Mouse (Mus musculus) neural tube, embryonic 12.5 days (tissue): Measurements from ENCODE around the gene Chuk. TPM values are rescaled to one million over a fixed set of nuclear protein-coding genes. Genes with fewer than 3 reads are reported as not detected.

Experiments used
- ATAC-seq: fragments of 200-750 bp; cut with Nextera tagmentation; 2 replicates; pipeline ENCODE4 v1.8.0; 2017; ENCODE audit warnings: low read depth, mild to moderate bottlenecking, moderate TSS enrichment, moderate library complexity; ENCODE audit not compliant: low FRiP score
- H3K27ac ChIP-seq: fragments of 300-500 bp; sonication (generic); 2 replicates; pipeline ENCODE4 v1.5.1; 2016
- H3K27me3 ChIP-seq: fragments of 300-500 bp; sonication (generic); replicated peaks from 2 replicates; pipeline ENCODE4 v1.6.1; 2016; ENCODE audit warnings: mild to moderate bottlenecking
- H3K36me3 ChIP-seq: fragments of 300-500 bp; sonication (generic); 2 replicates; pipeline ENCODE4 v1.6.1; 2016; ENCODE audit warnings: mild to moderate bottlenecking
- H3K4me1 ChIP-seq: fragments of 300-500 bp; sonication (generic); 2 replicates; pipeline ENCODE4 v1.6.1; 2016
- H3K4me2 ChIP-seq: fragments of 300-500 bp; sonication (generic); replicated peaks from 2 replicates; pipeline ENCODE4 v1.6.1; 2016; ENCODE audit warnings: mild to moderate bottlenecking
- H3K4me3 ChIP-seq: fragments of 300-500 bp; sonication (generic); 2 replicates; pipeline ENCODE4 v1.5.1; 2016
- H3K9ac ChIP-seq: fragments of 300-500 bp; sonication (generic); 2 replicates; pipeline ENCODE4 v1.6.1; 2016; ENCODE audit warnings: mild to moderate bottlenecking
- H3K9me3 ChIP-seq: fragments of 300-500 bp; sonication (generic); 2 replicates; pipeline ENCODE4 v1.6.1; 2016; ENCODE audit warnings: mild to moderate bottlenecking
- WGBS: fragments of 180-500 bp; shearing (Covaris S2); methylation state at CpG from one replicate; pipeline ENCODE4 v1.1.7; 2016; 5-methylcytosine and 5-hydroxymethylcytosine counted together
- polyA plus RNA-seq: library from polyadenylated mRNA; unstranded; fragments of >200 nt; fragmentation: Nextera tagmentation; extraction: Ambion mirVana; gene quantifications from 2 replicates; pipeline ENCODE4 v1.2.1, GENCODE M21; 2016

Gene Chuk
- polyA plus RNA-seq, 1 experiment from 2014 or later: 69.1 TPM

DNA sequence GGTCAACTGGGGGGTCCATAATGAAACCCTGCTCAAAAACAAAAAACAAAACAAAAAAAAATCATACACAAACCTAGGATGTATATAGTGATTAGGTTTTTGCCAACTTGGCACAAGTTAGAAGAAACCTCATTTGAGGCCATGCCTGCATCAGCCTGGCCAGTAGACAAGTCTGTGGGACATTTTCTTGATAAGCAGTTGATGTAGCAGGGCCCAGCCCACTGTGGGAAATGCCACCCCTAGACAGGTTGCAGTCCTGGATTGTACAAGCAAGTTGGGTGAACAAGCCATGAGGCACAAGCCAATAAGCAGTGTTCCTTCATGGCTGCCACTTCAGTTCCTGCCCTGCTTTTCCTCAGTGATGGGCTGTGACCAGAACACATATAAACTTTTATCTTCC lies 6.4 kb downstream of the Chuk start:
- Histone ChIP-seq H3K9me3 (no peaks in the 10 kb centered on the region), H3K4me2 (no peak overlapping the region), H3K9ac (no peak overlapping the region), H3K4me1 (0 out of 2 replicates have a peak, but pooled peaks cover 5% of the 10 kb centered on the region), H3K4me3 (no peak overlapping the region), H3K27ac (no peak overlapping the region), H3K27me3 (no peaks in the 10 kb centered on the region), H3K36me3 (peaks cover 34% of the 10 kb centered on the region)
- no peak for ATAC-seq

DNA sequence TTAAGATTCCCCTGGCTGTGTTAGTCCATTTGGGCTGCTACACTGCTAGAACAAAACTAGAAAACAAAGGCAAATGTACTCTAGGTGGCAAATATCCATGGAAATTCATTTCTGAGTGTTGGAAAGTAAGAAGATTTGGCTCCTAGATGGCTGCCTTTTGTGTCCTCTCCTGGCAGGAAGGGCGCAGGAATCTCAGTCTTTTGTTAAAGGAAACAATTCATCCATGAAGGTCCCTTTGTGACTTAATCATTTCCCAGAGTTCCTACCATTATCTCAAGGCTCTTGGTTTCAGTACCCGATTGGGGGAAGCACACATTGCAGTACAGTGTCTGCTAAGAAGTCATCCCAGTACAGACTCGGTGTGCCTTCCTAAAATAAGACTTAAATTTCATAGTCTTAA lies 21.0 kb downstream of the Chuk start:
- 27% methylated on average over 3 of the region's 3 CpGs for WGBS
- H3K9ac ChIP-seq: no peak overlapping the region
- H3K4me3 ChIP-seq: no peak overlapping the region
- H3K36me3 ChIP-seq: peaks cover 43% of the 10 kb centered on the region
- H3K27me3 ChIP-seq: no peaks in the 10 kb centered on the region
- no peaks in the 10 kb centered on the region for H3K9me3 ChIP-seq
- no peak overlapping the region for H3K4me2 ChIP-seq
- ATAC-seq: no peak
- H3K27ac ChIP-seq: no peak overlapping the region
- no peaks in the 10 kb centered on the region for H3K4me1 ChIP-seq

DNA sequence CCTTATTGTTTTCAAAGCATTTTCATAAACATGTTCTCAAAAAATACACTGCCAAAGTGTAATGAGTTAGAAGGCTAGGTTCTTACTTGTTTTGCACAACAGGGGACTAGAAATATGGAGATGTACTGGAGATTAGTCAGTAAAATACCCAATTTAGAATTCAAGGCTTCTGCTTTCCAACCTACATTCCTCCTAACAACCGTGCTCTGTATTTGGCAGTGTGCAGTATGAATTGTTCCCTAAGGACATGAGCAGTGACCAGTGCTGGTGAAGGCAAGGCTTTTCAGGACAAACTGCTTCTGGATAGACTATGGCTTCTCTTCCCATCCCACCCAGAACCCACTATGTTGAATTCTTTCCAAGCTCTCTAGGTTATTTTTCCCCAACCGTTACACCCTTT lies 26.4 kb downstream of the Chuk start:
- no peaks in the 10 kb centered on the region for H3K27me3 ChIP-seq
- no peak overlapping the region for H3K4me2 ChIP-seq
- WGBS: 83% methylated on average over 2 of the region's 2 CpGs
- no peaks in the 10 kb centered on the region for H3K4me1 ChIP-seq
- H3K9ac ChIP-seq: no peak overlapping the region
- no peaks in the 10 kb centered on the region for H3K9me3 ChIP-seq
- peaks cover 52% of the 10 kb centered on the region for H3K36me3 ChIP-seq
- H3K27ac ChIP-seq: no peak overlapping the region
- no peak overlapping the region for H3K4me3 ChIP-seq
- ATAC-seq: no peak

DNA sequence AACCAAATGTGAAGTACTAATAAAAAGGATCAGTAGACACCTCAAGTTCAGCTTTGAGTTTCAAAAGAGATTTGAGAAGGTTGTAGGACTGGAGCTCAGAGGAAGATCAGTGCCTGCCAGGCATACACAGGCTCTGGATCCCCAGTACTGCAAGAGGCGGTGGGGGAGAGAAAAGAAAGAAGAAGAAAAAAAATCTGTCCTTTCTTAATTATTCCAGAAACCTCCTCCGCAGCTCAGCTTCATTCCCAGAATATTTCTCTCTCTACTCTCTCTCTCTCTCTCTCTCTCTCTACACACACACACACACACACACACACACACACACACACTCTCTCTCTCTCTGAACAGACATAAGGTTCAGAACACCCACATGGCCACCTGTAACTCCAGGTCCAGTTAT lies 27.3 kb downstream of the Chuk start:
- WGBS: 91% methylated on average over 2 of the region's 2 CpGs
- Histone ChIP-seq H3K9me3 (no peaks in the 10 kb centered on the region), H3K4me3 (no peak overlapping the region), H3K27ac (no peak overlapping the region), H3K9ac (no peak overlapping the region), H3K27me3 (no peaks in the 10 kb centered on the region), H3K4me2 (no peak overlapping the region), H3K4me1 (no peaks in the 10 kb centered on the region), H3K36me3 (peaks cover 61% of the 10 kb centered on the region)
- ATAC-seq: no peak

DNA sequence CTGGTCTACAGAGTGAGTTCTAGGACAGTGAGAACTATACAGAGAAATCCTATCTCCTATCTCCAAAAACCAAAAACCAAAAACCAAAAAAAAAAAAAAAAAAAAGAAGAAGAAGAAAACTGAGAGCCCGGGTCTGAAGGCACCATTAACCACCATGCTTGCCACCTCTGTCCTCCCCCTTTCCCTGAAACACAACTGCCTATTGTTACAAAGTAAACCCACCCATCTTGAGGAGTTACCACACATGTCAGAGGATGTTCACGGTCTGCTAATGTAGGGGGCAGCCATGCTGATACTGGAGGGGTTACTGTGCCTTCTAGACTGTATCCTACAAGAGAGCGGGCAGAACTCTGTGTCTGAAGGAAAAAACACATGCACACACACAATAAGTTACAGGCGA lies 30.3 kb downstream of the Chuk start:
- no peak overlapping the region for H3K4me2 ChIP-seq
- no peaks in the 10 kb centered on the region for H3K9me3 ChIP-seq
- no peak overlapping the region for H3K4me3 ChIP-seq
- WGBS: 88% methylated on average over 4 of the region's 4 CpGs
- H3K36me3 ChIP-seq: peaks cover 48% of the 10 kb centered on the region
- no peak overlapping the region for H3K27ac ChIP-seq
- H3K9ac ChIP-seq: no peak overlapping the region
- no peaks in the 10 kb centered on the region for H3K27me3 ChIP-seq
- ATAC-seq: no peak
- H3K4me1 ChIP-seq: no peaks in the 10 kb centered on the region

DNA sequence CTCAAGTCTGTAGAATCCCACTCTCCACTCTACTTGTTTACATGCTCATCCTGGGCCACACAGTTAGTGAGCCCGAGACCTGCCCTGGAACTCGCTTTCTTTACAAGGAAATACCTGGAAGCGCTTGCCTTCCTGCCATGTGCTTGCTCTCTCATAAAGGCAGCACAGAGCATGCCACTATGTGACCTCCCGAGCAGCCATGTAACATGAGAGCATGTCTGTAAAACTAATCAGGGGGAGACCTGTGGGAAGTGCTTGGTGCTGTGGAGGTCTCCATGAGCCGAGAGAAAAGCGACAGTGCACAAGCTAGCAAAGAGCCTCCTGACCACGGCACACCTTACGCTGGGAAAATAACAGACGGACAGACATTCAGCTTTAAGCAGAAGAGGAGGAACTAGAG lies 30.8 kb downstream of the Chuk start:
- Histone ChIP-seq H3K27ac (no peak overlapping the region), H3K36me3 (peaks cover 47% of the 10 kb centered on the region), H3K4me2 (no peak overlapping the region), H3K9me3 (no peaks in the 10 kb centered on the region), H3K4me1 (no peaks in the 10 kb centered on the region), H3K9ac (no peak overlapping the region), H3K27me3 (no peaks in the 10 kb centered on the region), H3K4me3 (no peak overlapping the region)
- ATAC-seq: no peak
- 80% methylated on average over 9 of the region's 9 CpGs for WGBS

DNA sequence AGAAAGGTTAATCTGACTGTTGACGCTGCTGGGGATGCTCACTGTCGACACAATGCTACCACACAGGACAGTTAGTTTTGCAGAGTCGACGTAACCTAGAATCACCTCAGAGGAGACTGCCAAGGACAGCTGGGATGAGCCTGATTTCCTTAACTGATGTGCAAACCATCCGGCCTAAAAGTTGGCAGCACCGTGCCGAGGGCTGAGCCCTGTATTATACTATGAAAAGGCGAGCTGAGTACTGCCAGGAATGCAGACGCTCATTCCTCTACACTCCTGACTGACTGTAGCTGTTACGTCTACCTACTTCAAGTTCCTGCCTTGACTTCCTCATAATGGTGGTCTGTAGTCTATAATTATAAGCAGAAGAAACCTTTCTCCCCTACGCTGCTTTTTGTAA lies 32.3 kb downstream of the Chuk start:
- whole genome bisulfite sequencing: 89% methylated on average over 11 of the region's 11 CpGs
- no peak overlapping the region for H3K4me2 ChIP-seq
- H3K27ac ChIP-seq: no peak overlapping the region
- H3K4me3 ChIP-seq: no peak overlapping the region
- peaks cover 41% of the 10 kb centered on the region for H3K36me3 ChIP-seq
- H3K27me3 ChIP-seq: no peaks in the 10 kb centered on the region
- 0 out of 2 replicates have a peak, but pooled peaks cover 3% of the 10 kb centered on the region for H3K4me1 ChIP-seq
- no peaks in the 10 kb centered on the region for H3K9me3 ChIP-seq
- no peak overlapping the region for H3K9ac ChIP-seq
- no peak for ATAC-seq

DNA sequence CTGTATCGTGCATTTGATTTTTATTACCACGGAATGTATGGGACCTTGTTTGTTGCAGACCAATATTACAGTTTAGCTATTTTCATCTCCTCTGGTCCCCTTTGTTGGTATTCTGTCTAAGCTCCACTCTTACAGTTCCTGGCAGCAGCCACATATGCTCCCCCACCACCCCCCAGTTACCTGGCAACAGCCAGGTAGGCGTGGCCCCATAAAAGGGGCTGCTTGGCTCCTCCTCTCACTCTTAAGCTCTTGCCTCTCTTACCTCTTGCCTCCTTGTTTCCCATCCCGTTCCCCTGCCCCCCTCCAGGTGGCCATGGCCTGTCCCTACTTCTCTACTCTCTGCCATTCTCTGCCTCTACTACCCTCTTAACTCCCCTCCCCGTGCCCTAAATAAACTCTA lies 36.1 kb downstream of the Chuk start:
- no peaks in the 10 kb centered on the region for H3K9me3 ChIP-seq
- ATAC-seq: no peak
- H3K27me3 ChIP-seq: no peaks in the 10 kb centered on the region
- H3K4me1 ChIP-seq: 0 out of 2 replicates have a peak, but pooled peaks cover 12% of the 10 kb centered on the region
- no peak overlapping the region for H3K27ac ChIP-seq
- no peak overlapping the region for H3K9ac ChIP-seq
- 56% methylated on average over 5 of the region's 5 CpGs for WGBS
- no peak overlapping the region for H3K4me3 ChIP-seq
- H3K4me2 ChIP-seq: no peak overlapping the region
- peaks cover 12% of the 10 kb centered on the region for H3K36me3 ChIP-seq

DNA sequence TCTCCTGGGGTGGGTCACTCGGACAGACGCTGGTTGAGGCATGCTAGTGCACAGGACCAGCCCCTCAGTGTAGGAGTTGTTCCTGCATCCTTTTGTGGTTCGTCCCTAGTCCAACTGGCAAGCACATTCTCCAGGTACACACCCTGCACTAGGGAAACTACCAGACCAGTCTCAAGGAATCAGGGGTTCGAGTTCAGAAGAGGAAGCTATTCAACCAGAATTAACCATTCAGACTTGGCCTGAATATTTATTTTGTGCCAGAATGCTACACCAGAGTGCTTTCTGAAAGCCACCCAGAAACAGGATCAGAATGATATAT lies 37.4 kb downstream of the Chuk start:
- H3K9me3 ChIP-seq: no peaks in the 10 kb centered on the region
- ATAC-seq: no peak; the same call in 1 of the 2 replicates
- no peaks in the 10 kb centered on the region for H3K27me3 ChIP-seq
- peak overlapping the region; percentile 66 for H3K4me3 ChIP-seq
- 10% methylated on average over 4 of the region's 4 CpGs for WGBS
- H3K27ac ChIP-seq: no peak overlapping the region
- H3K9ac ChIP-seq: peak overlapping the region; percentile 76
- peak overlapping the region; percentile 88 for H3K4me2 ChIP-seq
- no peaks in the 10 kb centered on the region; the same call in 1 of the 2 replicates for H3K36me3 ChIP-seq
- 0 out of 2 replicates have a peak, but pooled peaks cover 12% of the 10 kb centered on the region for H3K4me1 ChIP-seq

DNA sequence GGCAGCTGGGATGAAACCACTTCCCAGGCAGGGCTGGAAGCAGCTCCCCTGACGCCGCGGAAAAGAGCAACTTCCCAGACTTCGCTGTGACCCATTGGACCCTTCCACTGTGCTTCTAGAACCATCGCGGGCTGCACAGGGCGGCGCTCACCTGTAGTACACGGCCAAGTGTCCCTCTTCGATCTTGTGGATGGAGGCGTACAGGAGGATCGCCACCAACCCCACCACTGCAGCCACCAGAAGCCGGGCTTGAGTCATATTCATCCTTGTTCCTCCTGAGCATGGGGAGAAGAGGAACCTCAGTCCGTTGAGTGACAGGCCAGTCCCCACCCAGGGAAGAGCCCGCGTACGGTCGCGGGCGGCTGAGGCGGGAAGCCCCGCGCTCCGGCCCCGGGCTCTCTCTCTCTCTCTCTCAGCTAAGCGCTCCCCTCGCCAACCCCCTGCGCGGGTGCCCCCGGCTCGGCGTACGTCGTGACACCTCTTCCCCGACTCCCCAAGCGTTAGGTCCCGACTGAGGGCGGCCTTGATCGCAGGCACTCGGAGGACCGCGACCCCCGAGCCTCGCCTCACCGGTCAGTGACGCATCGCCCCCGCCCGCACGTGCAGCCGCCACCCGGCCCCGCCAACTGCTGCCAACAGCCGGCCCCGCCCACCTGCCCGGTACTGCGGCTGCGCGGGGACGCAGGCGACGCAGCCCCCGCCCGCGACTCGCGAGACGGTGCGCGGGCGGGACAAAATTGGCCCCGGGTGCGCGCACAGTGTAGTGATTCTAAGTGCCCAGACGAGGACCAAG lies 38.0 kb downstream of the Chuk start, which contains the start of gene Erlin1:
TSS of gene Erlin1 (minus strand) at position 665 of the 793 bp plus-strand sequence.
- Histone ChIP-seq H3K9ac (peak within 1 kb of the TSS; percentile 76), H3K27ac (no peak within 1 kb of the TSS), H3K9me3 (no peaks in the 10 kb centered on the region), H3K4me1 (0 out of 2 replicates have a peak, but pooled peaks cover 12% of the 10 kb centered on the region), H3K4me3 (peak within 1 kb of the TSS; percentile 66), H3K4me2 (peak within 1 kb of the TSS; percentile 88), H3K36me3 (no peaks in the 10 kb centered on the region; the same call in 1 of the 2 replicates), H3K27me3 (no peaks in the 10 kb centered on the region)
- ATAC-seq: peak; percentile 92
- under 1% methylated on average over 75 of the region's 75 CpGs for WGBS

DNA sequence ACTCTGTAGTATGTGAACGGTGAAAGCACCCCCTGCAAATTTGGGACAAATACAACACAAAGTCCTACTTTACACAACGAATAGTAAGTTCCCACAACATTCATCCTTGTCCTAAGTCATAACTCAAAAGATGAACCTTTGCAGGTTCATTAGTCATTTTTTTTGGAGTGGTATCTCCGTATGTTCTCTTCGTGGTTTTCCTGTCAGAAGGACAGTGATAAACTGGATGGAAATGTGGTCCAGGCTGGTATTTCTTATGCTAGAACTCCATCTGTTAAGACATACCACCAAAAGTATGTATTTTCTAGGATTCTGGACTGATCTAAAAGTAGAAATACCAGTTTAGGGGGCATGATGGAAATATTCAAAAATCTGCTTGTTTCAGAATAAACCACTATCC lies 39.0 kb downstream of the Chuk start:
- H3K9ac ChIP-seq: no peak overlapping the region
- peaks cover 3% of the 10 kb centered on the region for H3K36me3 ChIP-seq
- no peak overlapping the region for H3K4me3 ChIP-seq
- H3K27me3 ChIP-seq: no peaks in the 10 kb centered on the region
- 84% methylated on average over 4 of the region's 4 CpGs for WGBS
- H3K9me3 ChIP-seq: no peaks in the 10 kb centered on the region
- H3K4me2 ChIP-seq: peak overlapping the region; percentile 88
- H3K27ac ChIP-seq: no peak overlapping the region
- H3K4me1 ChIP-seq: 0 out of 2 replicates have a peak, but pooled peaks cover 12% of the 10 kb centered on the region
- ATAC-seq: no peak

DNA sequence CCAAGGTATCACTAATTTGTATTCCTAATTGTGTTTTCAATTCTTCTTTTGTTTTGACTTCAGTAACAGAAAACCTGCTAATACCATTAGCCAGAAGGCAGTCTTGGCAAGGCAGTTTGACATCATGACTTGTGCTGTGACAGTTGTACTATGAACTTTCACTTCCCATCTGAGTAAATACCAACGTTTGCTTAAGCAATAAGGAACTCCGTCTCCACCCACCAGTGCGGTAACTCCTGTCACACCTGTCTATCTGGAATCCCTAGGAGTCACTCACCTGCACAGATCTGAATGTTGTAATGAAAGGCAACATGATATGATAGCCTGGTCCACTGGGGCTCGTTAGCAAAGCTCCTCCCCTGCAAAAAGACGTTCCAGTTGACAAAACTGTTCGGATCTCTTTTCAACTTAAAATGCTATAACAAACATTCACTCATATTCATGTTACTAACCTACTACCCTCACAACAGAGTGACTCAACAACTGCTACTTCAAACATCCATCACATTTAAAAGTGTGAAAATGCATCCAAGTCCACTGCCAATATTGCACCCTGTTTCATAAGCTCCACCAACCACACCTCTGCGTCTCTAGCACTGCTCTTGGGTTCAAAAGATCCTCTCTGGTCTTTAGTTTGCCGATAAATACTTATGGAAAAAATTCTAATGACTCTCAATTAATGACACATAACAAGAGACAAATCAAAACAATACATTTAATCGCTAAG lies 39.8 kb downstream of the Chuk start:
- Histone ChIP-seq H3K9ac (no peak overlapping the region), H3K4me3 (no peak overlapping the region), H3K4me1 (0 out of 2 replicates have a peak, but pooled peaks cover 12% of the 10 kb centered on the region), H3K27me3 (no peaks in the 10 kb centered on the region), H3K9me3 (no peaks in the 10 kb centered on the region), H3K36me3 (peaks cover 6% of the 10 kb centered on the region), H3K27ac (no peak overlapping the region), H3K4me2 (no peak overlapping the region)
- whole genome bisulfite sequencing: 88% methylated on average over 9 of the region's 9 CpGs
- no peak for ATAC-seq
